Mouse (Mus musculus) heart, postnatal 14 days (tissue): ENCODE measurements around the gene Cnot6l. TPM values are rescaled to one million over a fixed set of nuclear protein-coding genes. Genes with fewer than 3 reads are reported as not detected.

Experiments
- DNase-seq, 2 experiments: peaks; one replicate each; pipeline ENCODE4 v3.0.0; 2021 to 2022
- intact Hi-C: fragments of 180-260 bp; cut with DNase I; formaldehyde crosslinking; loops from one replicate; pipeline ENCODE4 v1.15.1; 2025
- long read RNA-seq, 2 experiments: library from polyadenylated mRNA; stranded (forward); transcript quantifications; one replicate each; pipeline ENCODE4 v2.0.0; 2021
- total RNA-seq, 2 experiments: library from RNA; stranded (reverse); gene quantifications; 2 replicates each; pipeline ENCODE4 v1.2.3; 2021

The Cnot6l gene
- total RNA-seq, result 10 to 100 TPM; 76.2 to 81.2 TPM
- long read RNA-seq, experiment 1, partial matches to known transcripts, result 1 of 9 reads
- long read RNA-seq, experiment 1, other reads (novel, unspliced or antisense), result 7 of 9 reads
- long read RNA-seq, experiment 2, full-length matches to known transcripts, result 2 of 6 reads
- long read RNA-seq, experiment 2, partial matches to known transcripts, result 0 of 6 reads
- long read RNA-seq, experiment 2, other reads (novel, unspliced or antisense), result 4 of 6 reads

DNA sequence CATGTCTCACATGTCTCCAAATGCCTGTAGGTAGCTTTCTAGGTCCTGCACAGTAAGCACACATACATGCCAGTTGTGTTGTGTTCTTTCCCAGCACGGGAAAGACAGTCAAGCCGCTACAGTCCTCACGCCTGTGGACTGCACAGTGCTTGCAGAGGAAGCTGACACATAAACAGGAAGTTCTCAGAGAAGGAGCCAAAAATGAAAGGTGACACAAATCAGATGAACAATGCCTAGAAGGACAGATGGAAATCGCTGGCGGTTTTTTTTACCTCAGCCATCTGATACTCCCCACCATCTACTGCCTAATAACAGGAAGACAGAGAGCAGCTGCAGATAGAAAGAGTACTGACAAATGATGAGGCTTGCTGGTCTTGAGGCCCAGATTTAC is at the start of gene Cnot6l:
TSS of gene Cnot6l (minus strand) at position 151 of the 391 bp plus-strand sequence.
- peak; percentile 36 to 43 for DNase-seq
- intact Hi-C loops, result loop anchor here (5.0 kb wide), 2 partner anchors 52 to 77 kb away; no protein-coding TSS in a partner anchor

DNA sequence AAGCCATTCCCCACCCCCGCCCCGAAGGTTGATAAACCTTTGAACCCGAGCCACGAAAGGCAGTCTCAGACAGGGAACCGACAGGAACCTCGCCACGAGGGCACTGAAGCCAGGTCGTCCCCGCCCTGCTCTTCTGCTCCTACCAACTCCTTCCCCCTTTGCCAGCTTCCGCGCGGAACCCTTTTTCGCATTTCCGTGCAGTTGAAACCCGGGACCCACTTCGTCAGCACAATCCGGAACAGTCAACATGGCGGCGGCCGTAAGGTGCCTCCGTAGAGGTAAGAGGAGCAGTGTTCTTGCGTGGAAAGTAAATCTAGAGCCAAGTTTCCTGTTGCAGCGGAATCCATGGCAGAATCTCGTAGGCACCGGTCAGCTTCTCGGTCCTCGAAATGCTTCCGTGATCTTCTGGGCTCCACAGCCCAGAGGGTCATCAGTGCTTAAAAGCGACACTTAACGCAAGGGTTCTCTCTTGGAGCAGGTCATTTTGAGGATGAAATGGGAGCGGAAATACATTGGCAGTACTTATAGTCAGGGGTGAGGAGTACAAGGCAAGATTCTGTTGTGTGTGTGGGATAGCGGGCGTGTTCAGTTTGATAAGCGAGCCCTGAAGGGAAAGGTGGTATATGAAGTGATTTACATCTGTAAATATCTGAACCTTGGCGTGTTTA is 46.1 kb upstream of the Cnot6l start:
- intact Hi-C loops, result loop anchor here (1.0 to 5.0 kb wide), 2 partner anchors 48 to 108 kb away; no protein-coding TSS in a partner anchor
- peak; percentile 89 to 94 for DNase-seq

DNA sequence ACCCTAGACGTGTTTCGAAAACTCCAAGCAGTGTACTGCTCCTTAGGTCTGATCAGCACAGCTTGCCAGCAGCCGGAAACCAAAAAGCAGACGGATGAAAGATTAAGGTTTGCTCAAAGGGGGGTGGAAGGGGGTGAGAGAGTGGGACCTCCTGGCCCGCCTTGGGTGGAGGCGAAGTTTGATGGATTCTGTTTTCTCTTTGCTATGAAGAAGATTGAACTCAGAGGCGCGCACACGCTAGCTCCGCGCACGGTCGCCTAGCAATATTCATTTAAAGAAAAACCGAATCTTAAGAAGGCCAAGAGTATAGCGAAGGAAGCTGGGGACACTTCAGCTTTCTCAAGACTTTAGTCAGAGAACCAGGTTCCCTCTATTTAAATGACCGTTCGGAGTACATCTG is 45.5 kb upstream of the Cnot6l start, which contains the start of gene Mrpl1:
TSS of gene Mrpl1 (plus strand) at position 35 of the 400 bp plus-strand sequence.
- intact Hi-C loops, result loop anchor here (1.0 kb wide), 1 partner anchor 47 kb away; no protein-coding TSS in a partner anchor

GRCm38 (mm10) chr5:96208543-96208942 is 44.6 kb upstream of the Cnot6l start:
- intact Hi-C loops, result no loop called here

More for the DNA sequence above, 45.5 kb upstream of the Cnot6l start, which contains the start of gene Mrpl1:
- peak; percentile 20 to 43 for DNase-seq

GRCm38 (mm10) chr5:96207531-96207930 is 43.6 kb upstream of the Cnot6l start:
- DNase-seq, result no peak
- intact Hi-C loops, result no loop called here

More at GRCm38 (mm10) chr5:96208543-96208942, 44.6 kb upstream of the Cnot6l start:
- no peak for DNase-seq

DNA sequence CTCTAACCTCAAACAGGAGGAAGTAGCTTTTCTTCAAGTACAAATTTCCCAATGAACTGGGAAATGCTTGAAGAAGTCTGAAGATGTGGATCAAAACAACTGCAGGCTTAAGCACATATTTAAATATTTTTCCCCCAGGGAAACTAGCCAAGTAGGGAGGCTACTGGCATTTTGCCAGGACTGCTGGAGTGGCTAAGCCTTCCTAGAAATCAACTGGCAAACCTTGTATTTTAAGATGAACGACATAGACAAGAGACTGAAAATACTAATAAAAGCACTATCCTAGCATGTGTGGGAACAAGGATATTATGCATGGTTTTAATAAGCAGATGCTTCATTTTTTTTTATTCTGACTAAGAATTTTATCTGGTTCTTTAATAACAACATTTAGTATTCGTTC is 42.9 kb upstream of the Cnot6l start:
- peak; percentile 55 to 68 for DNase-seq
- intact Hi-C loops, result no loop called here

- no peak for DNase-seq
- intact Hi-C loops, result no loop called here
Observed at GRCm38 (mm10) chr5:96201462-96202154, 37.6 kb upstream of the Cnot6l start.

- no peak for DNase-seq
- intact Hi-C loops, result no loop called here
Observed at GRCm38 (mm10) chr5:96200269-96200668, 36.3 kb upstream of the Cnot6l start.

GRCm38 (mm10) chr5:96198271-96198670 is 34.3 kb upstream of the Cnot6l start:
- DNase-seq, result no peak
- intact Hi-C loops, result no loop called here

GRCm38 (mm10) chr5:96196547-96197052 is 32.6 kb upstream of the Cnot6l start:
- intact Hi-C loops, result no loop called here
- DNase-seq, result no peak

- intact Hi-C loops, result no loop called here
Observed at GRCm38 (mm10) chr5:96191251-96191650, 27.3 kb upstream of the Cnot6l start.

DNA sequence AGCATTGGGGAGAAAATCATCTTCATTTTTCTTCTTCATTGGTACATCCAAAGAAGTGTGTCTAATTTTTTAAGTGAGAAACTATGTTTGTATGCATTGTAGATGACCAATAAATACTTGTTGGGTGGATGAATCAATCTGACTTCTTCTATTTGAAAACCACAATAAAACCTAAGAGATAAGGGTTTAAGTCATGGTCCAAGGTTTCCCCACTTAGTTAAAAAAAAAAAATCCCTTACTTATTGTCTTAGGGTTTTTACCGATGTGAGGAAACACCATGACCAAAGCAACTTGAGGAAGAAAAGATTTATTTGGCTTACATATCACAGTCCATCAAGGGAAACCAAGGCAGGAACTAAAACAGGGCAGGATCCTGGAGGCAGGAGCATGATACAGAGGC is 25.8 kb upstream of the Cnot6l start:
- no peak for DNase-seq
- intact Hi-C loops, result no loop called here

More at GRCm38 (mm10) chr5:96191251-96191650, 27.3 kb upstream of the Cnot6l start:
- DNase-seq, result no peak

- DNase-seq, result no peak
- intact Hi-C loops, result no loop called here
Observed at GRCm38 (mm10) chr5:96183987-96184386, 20.0 kb upstream of the Cnot6l start.

- intact Hi-C loops, result no loop called here
- DNase-seq, result no peak
Observed at GRCm38 (mm10) chr5:96183211-96183610, 19.2 kb upstream of the Cnot6l start.

- no peak for DNase-seq
- intact Hi-C loops, result no loop called here
Observed at GRCm38 (mm10) chr5:96176879-96177358, 12.9 kb upstream of the Cnot6l start.

DNA sequence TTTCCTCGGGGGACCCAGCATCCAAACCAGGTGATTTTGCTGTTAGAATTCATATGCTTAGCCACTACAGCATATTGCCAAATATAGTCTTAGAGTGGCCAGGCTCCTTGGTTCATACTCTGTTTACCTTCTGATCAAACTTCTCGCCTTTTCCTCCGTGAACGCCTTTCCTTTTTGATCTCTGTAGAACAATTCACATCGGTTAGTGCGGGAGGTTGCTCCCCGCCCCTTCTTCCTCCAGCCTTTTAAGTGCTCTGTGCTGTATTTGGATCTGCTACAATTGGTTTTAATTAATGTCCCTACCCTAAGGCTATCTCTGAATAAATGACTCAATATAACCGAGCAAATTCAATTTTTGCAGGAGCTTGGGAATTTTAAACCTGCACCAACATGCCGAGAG is 12.2 kb upstream of the Cnot6l start:
- DNase-seq, result no peak
- intact Hi-C loops, result no loop called here

GRCm38 (mm10) chr5:96171765-96172164 is 7.8 kb upstream of the Cnot6l start:
- DNase-seq, result no peak
- intact Hi-C loops, result no loop called here

GRCm38 (mm10) chr5:96170443-96170842 is 6.5 kb upstream of the Cnot6l start:
- intact Hi-C loops, result no loop called here
- DNase-seq, result no peak

DNA sequence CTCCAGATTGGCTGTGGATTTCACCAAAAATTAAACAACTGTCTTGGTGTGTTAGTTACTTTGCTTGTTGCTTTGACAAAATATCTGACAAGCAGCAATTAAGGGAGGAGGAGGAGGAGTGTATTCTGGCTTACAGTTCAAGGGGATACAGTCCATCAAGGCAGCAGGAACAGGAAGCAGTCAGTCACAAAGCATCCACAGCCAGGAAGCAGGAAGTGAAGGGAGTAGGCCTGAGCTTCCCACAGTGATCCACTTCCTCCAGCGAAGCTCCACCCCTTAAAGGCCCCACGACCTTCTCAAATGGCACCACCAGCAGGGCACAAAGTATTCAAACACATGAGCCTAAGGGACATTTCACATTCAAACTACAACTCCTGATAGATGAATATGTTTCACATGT is 2.8 kb upstream of the Cnot6l start:
- no peak for DNase-seq
- intact Hi-C loops, result no loop called here

DNA sequence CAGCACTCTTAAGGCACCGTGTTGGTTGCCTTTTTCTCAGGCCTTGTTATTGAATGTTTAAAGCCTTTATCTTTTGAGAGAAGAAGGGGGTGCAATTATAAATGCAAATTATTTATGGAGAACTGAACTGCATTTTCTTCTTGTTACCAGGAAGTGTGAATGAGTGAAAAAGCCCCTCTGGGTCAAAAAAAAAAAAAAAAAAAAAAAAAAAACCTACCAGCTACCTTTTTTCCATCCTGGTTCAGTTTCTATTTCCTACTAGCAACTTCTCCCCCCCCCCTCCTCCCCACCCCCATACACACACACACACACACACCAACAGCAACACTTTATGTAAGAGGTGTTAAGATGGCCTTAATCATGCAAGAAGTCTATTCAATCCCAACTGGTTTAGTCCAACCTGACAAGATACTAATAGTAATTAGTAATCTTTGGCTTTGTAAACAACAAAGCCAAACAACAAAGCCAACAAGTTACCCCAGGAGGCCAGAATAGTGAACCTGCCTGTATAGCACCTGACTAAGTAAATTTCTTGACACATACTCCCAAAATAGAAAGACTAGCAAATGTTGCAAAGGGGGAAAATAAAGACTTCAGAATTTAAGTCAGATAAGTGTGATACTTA is 463 bp downstream of the Cnot6l start:
- intact Hi-C loops, result loop anchor here (5.0 kb wide), 2 partner anchors 51 to 76 kb away; no protein-coding TSS in a partner anchor
- DNase-seq, result no peak
